In genomic region chr7:137930200-137930599, GRCm38 (mm10) we compare ENCODE assay signal across 22 mouse cellular contexts.
A peak's percentile ranks its signal among the peaks of the same experiment; 100 is the strongest.
DNase-seq lines count a peak whose midpoint lies in the region; ATAC-seq lines count a peak whose summit lies in the region.
"Had no signal": no experiment of that assay in that cellular context is flagged by ENCODE, and none has a peak within 500 bp of the region (broad histone marks: within the 10 kb centered on the region; RNA-seq: fewer than 3 reads in every experiment).

No protein-coding gene starts in this region.

- no peak overlapping the region for H3K27ac ChIP-seq in heart, embryonic 13.5 days (replicated peaks)
- H3K27ac ChIP-seq in midbrain, embryonic 14.5 days (replicated peaks; ENCODE audit: low read depth, low read length) = no peak overlapping the region
- H3K27ac ChIP-seq in midbrain, embryonic 10.5 days (replicated peaks) = no peak overlapping the region
- no peak overlapping the region for H3K27ac ChIP-seq in embryonic facial prominence, embryonic 14.5 days (replicated peaks; ENCODE audit: low read depth, low read length)
- H3K27ac ChIP-seq: embryonic facial prominence, embryonic 12.5 days; forebrain, embryonic 12.5 days; gastrocnemius, adult 2 months; hindbrain, embryonic 12.5 days; midbrain, embryonic 13.5 days; neural tube, embryonic 12.5 days had no signal

- ATAC-seq in heart, embryonic 13.5 days (ENCODE audit: extremely low read depth, insufficient number of reproducible peaks, low FRiP score, low TSS enrichment) = no peak
- no peak for ATAC-seq in midbrain, embryonic 14.5 days (ENCODE audit: low FRiP score, low TSS enrichment)
- peak; percentile 50; the same call in 1 of the 2 replicates for ATAC-seq in embryonic facial prominence, embryonic 14.5 days (ENCODE audit: low read depth)
- ATAC-seq in frontal cortex, adult (ENCODE audit: low TSS enrichment) = no peak
- ATAC-seq: intestine, postnatal 0 days; liver, postnatal 0 days; midbrain, embryonic 13.5 days; Patski had no signal

- H3K27me3 ChIP-seq in heart, embryonic 13.5 days (replicated peaks) = peaks cover 27% of the 10 kb centered on the region
- H3K27me3 ChIP-seq in midbrain, embryonic 14.5 days (ENCODE audit: control insufficient read depth, insufficient read depth, low read length) = no peaks in the 10 kb centered on the region
- no peaks in the 10 kb centered on the region for H3K27me3 ChIP-seq in midbrain, embryonic 10.5 days (ENCODE audit: low read depth, poor library complexity, severe bottlenecking)
- no peaks in the 10 kb centered on the region; the same call in 1 of the 2 replicates for H3K27me3 ChIP-seq in embryonic facial prominence, embryonic 14.5 days (replicated peaks; ENCODE audit: control insufficient read depth, insufficient read depth, low read length)
- H3K27me3 ChIP-seq: forebrain, embryonic 12.5 days; hindbrain, embryonic 12.5 days; neural tube, embryonic 12.5 days; Patski had no signal

- H3K9me3 ChIP-seq in heart, embryonic 13.5 days = no peaks in the 10 kb centered on the region
- H3K9me3 ChIP-seq in midbrain, embryonic 14.5 days (ENCODE audit: control insufficient read depth, low read length) = no peaks in the 10 kb centered on the region
- no peaks in the 10 kb centered on the region for H3K9me3 ChIP-seq in midbrain, embryonic 10.5 days (replicated peaks)
- no peaks in the 10 kb centered on the region for H3K9me3 ChIP-seq in embryonic facial prominence, embryonic 14.5 days (ENCODE audit: control insufficient read depth, low read length)
- H3K9me3 ChIP-seq: embryonic facial prominence, embryonic 12.5 days; forebrain, embryonic 12.5 days; hindbrain, embryonic 12.5 days; midbrain, embryonic 13.5 days; neural tube, embryonic 12.5 days had no signal

- H3K4me1 ChIP-seq in heart, embryonic 13.5 days = peaks cover 23% of the 10 kb centered on the region
- no peaks in the 10 kb centered on the region for H3K4me1 ChIP-seq in midbrain, embryonic 14.5 days (ENCODE audit: control insufficient read depth, insufficient read depth, low read length)
- peaks cover 11% of the 10 kb centered on the region for H3K4me1 ChIP-seq in midbrain, embryonic 10.5 days
- H3K4me1 ChIP-seq in embryonic facial prominence, embryonic 14.5 days (ENCODE audit: control insufficient read depth, insufficient read depth, low read length) = no peaks in the 10 kb centered on the region
- H3K4me1 ChIP-seq: forebrain, embryonic 12.5 days; hindbrain, embryonic 12.5 days; neural tube, embryonic 12.5 days had no signal

- H3K36me3 ChIP-seq in heart, embryonic 13.5 days = no peaks in the 10 kb centered on the region
- H3K36me3 ChIP-seq in midbrain, embryonic 14.5 days (ENCODE audit: control insufficient read depth, insufficient read depth, low read length) = no peaks in the 10 kb centered on the region
- H3K36me3 ChIP-seq in midbrain, embryonic 10.5 days = no peaks in the 10 kb centered on the region
- H3K36me3 ChIP-seq in embryonic facial prominence, embryonic 14.5 days (ENCODE audit: control insufficient read depth, insufficient read depth, low read length) = no peaks in the 10 kb centered on the region
- H3K36me3 ChIP-seq: embryonic facial prominence, embryonic 12.5 days; forebrain, embryonic 12.5 days; hindbrain, embryonic 12.5 days; midbrain, embryonic 13.5 days; neural tube, embryonic 12.5 days had no signal

- no peak overlapping the region for H3K9ac ChIP-seq in heart, embryonic 13.5 days
- no peak overlapping the region for H3K9ac ChIP-seq in midbrain, embryonic 14.5 days (replicated peaks; ENCODE audit: low read length)
- H3K9ac ChIP-seq in embryonic facial prominence, embryonic 14.5 days (ENCODE audit: low read depth, low read length) = no peak overlapping the region
- H3K9ac ChIP-seq: embryonic facial prominence, embryonic 12.5 days; forebrain, embryonic 12.5 days; hindbrain, embryonic 12.5 days; liver, postnatal 0 days; midbrain, embryonic 13.5 days; neural tube, embryonic 12.5 days had no signal

- peak overlapping the region; percentile 25 for H3K4me2 ChIP-seq in heart, embryonic 13.5 days
- H3K4me2 ChIP-seq in midbrain, embryonic 14.5 days (ENCODE audit: low read length) = no peak overlapping the region
- no peak overlapping the region for H3K4me2 ChIP-seq in embryonic facial prominence, embryonic 14.5 days (ENCODE audit: low read depth, low read length)
- H3K4me2 ChIP-seq: embryonic facial prominence, embryonic 12.5 days; forebrain, embryonic 12.5 days; hindbrain, embryonic 12.5 days; midbrain, embryonic 13.5 days; neural tube, embryonic 12.5 days had no signal

- 4% methylated on average over 7 of the region's 7 CpGs for WGBS in heart, embryonic 13.5 days
- 54% methylated on average over 7 of the region's 7 CpGs for WGBS in midbrain, embryonic 14.5 days
- WGBS in midbrain, embryonic 10.5 days = 61% methylated on average over 7 of the region's 7 CpGs
- WGBS in embryonic facial prominence, embryonic 14.5 days = 29% methylated on average over 7 of the region's 7 CpGs

- H3K4me3 ChIP-seq in heart, embryonic 13.5 days = no peak overlapping the region
- no peak overlapping the region for H3K4me3 ChIP-seq in midbrain, embryonic 14.5 days (replicated peaks; ENCODE audit: low read depth, low read length)
- no peak overlapping the region for H3K4me3 ChIP-seq in midbrain, embryonic 10.5 days
- H3K4me3 ChIP-seq in embryonic facial prominence, embryonic 14.5 days (ENCODE audit: low read depth, low read length) = no peak overlapping the region
- H3K4me3 ChIP-seq: embryonic facial prominence, embryonic 12.5 days; erythroblast, embryonic 14.5 days; forebrain, embryonic 12.5 days; gastrocnemius, adult 2 months; hindbrain, embryonic 12.5 days; midbrain, embryonic 13.5 days; neural tube, embryonic 12.5 days had no signal

- no peak for DNase-seq in heart, postnatal 14 days
- DNase-seq in midbrain, embryonic 14.5 days = peak; percentile 37
- no peak for DNase-seq in midbrain, embryonic 10.5 days (ENCODE audit: low spot score)
- peak; percentile 24 for DNase-seq in embryonic facial prominence, embryonic 14.5 days (ENCODE audit: low spot score)
- no peak for DNase-seq in adrenal gland, postnatal 14 days
- DNase-seq: cerebellum, adult 18-20 months; cerebellum, postnatal 25 days; gastrocnemius, adult 2 months; kidney, postnatal 4 days; layer of hippocampus, adult 9-11 months; liver, postnatal 0 days; lung, postnatal 14 days had no signal

- intact Hi-C loops in heart, postnatal 14 days (cut with DNase I) = no loop called here

Comparison
In these comparisons a context has a peak if more than half of its experiments do, and no peak if none do; other contexts are left out.
1. DNase-seq: peak in midbrain, embryonic 14.5 days (single experiment) and embryonic facial prominence, embryonic 14.5 days (single experiment); none in heart, postnatal 14 days (0 of 2), midbrain, embryonic 10.5 days (single experiment) and adrenal gland, postnatal 14 days (single experiment).